Mouse (Mus musculus) limb, embryonic 14.5 days (tissue): ENCODE measurements around the gene Immt. TPM values are rescaled to one million over a fixed set of nuclear protein-coding genes. Genes with fewer than 3 reads are reported as not detected.
A peak's percentile ranks its signal among the peaks of the same experiment; 100 is the strongest.

ENCODE experiments used
- ATAC-seq: fragments of 200-750 bp; cut with Nextera tagmentation; 2 replicates; pipeline ENCODE4 v1.8.0; 2017; ENCODE audit warnings: low read depth, moderate number of reproducible peaks, moderate TSS enrichment; ENCODE audit not compliant: low FRiP score
- DNase-seq: peaks from one replicate; pipeline ENCODE4 v3.0.0-alpha.2; 2015; ENCODE audit warnings: low spot score
- H3K27ac ChIP-seq: fragments of 300-500 bp; sonication (generic); replicated peaks from 2 replicates; pipeline ENCODE4 v1.5.1; 2014; ENCODE audit warnings: low read depth, mild to moderate bottlenecking, low read length, moderate library complexity, mixed read lengths
- H3K27me3 ChIP-seq: fragments of 300-500 bp; sonication (generic); 2 replicates; pipeline ENCODE4 v1.6.1; 2014; ENCODE audit warnings: low read length, mixed read lengths; ENCODE audit not compliant: control insufficient read depth, insufficient read depth
- H3K36me3 ChIP-seq: fragments of 300-500 bp; sonication (generic); 2 replicates; pipeline ENCODE4 v1.6.1; 2014; ENCODE audit warnings: mild to moderate bottlenecking, low read length, moderate library complexity, mixed read lengths; ENCODE audit not compliant: control insufficient read depth, insufficient read depth
- H3K4me1 ChIP-seq: fragments of 300-500 bp; sonication (generic); 2 replicates; pipeline ENCODE4 v1.6.1; 2014; ENCODE audit warnings: antibody characterized with exemption, low read length, mixed read lengths; ENCODE audit not compliant: control insufficient read depth, insufficient read depth
- H3K4me2 ChIP-seq: fragments of 300-500 bp; sonication (generic); replicated peaks from 2 replicates; pipeline ENCODE4 v1.6.1; 2014; ENCODE audit warnings: low read depth, mild to moderate bottlenecking, low read length, moderate library complexity; ENCODE audit not compliant: severe bottlenecking
- H3K4me3 ChIP-seq: fragments of 300-500 bp; sonication (generic); replicated peaks from 2 replicates; pipeline ENCODE4 v1.5.1; 2014; ENCODE audit warnings: low read length
- H3K9ac ChIP-seq: fragments of 300-500 bp; sonication (generic); 2 replicates; pipeline ENCODE4 v1.6.1; 2014; ENCODE audit warnings: mild to moderate bottlenecking, low read depth, low read length, moderate library complexity; ENCODE audit not compliant: severe bottlenecking
- H3K9me3 ChIP-seq: fragments of 300-500 bp; sonication (generic); 2 replicates; pipeline ENCODE4 v1.6.1; 2016; ENCODE audit warnings: low read length; ENCODE audit not compliant: control insufficient read depth
- POLR2A ChIP-seq: fragments of 200-500 bp; IDR thresholded peaks from 2 replicates; pipeline ENCODE4 v1.8.0; 2012; ENCODE audit warnings: inconsistent platforms, mild to moderate bottlenecking, moderate library complexity, borderline replicate concordance; ENCODE audit not compliant: insufficient read depth, insufficient read length; ENCODE audit errors: extremely low read depth
- WGBS: fragments of 180-500 bp; shearing (Covaris S2); extraction: QIAGEN DNeasy Blood & Tissue Kit; methylation state at CpG from one replicate; pipeline ENCODE4 v1.1.7; 2014; 5-methylcytosine and 5-hydroxymethylcytosine counted together
- polyA plus RNA-seq, 2 experiments: library from polyadenylated mRNA; depleted of rRNA in 1 of 2; stranded (reverse) in 1 of 2; unstranded in 1 of 2; fragments of >200 nt; fragmentation: Nextera tagmentation in 1 of 2; extraction: Ambion mirVana in 1 of 2; gene quantifications; 2 replicates each; pipeline versions ENCODE4 v1.2.1 to v1.2.3; 2012 to 2014

Immt gene
- polyA plus RNA-seq, 2 experiments, result 69.8 to 145 TPM

- Histone ChIP-seq H3K27me3 (no peaks in the 10 kb centered on the region), H3K4me2 (no peak overlapping the region), H3K4me1 (no peaks in the 10 kb centered on the region), H3K9ac (no peak overlapping the region), H3K4me3 (no peak overlapping the region), H3K27ac (no peak overlapping the region), H3K9me3 (no peaks in the 10 kb centered on the region), H3K36me3 (peaks cover 21% of the 10 kb centered on the region)
- TF ChIP-seq POLR2A, result no peak
- no peak for DNase-seq
- 94% methylated on average over 9 of the region's 9 CpGs for WGBS
- no peak for ATAC-seq
These were observed 21.2 kb upstream of the Immt start for GRCm38 (mm10) chr6:71809890-71810289.

- no peaks in the 10 kb centered on the region for H3K9me3 ChIP-seq
- H3K9ac ChIP-seq, result no peak overlapping the region
- no peaks in the 10 kb centered on the region for H3K27me3 ChIP-seq
- no peak overlapping the region for H3K27ac ChIP-seq
- no peak overlapping the region for H3K4me2 ChIP-seq
- DNase-seq (no peak), ATAC-seq (no peak)
- no peak overlapping the region for H3K4me3 ChIP-seq
- WGBS, result 95% methylated on average over 2 of the region's 2 CpGs
- no peaks in the 10 kb centered on the region for H3K4me1 ChIP-seq
- TF ChIP-seq POLR2A, result no peak
- peaks cover 49% of the 10 kb centered on the region for H3K36me3 ChIP-seq
These were observed 18.3 kb upstream of the Immt start for GRCm38 (mm10) chr6:71812820-71813219.

DNA sequence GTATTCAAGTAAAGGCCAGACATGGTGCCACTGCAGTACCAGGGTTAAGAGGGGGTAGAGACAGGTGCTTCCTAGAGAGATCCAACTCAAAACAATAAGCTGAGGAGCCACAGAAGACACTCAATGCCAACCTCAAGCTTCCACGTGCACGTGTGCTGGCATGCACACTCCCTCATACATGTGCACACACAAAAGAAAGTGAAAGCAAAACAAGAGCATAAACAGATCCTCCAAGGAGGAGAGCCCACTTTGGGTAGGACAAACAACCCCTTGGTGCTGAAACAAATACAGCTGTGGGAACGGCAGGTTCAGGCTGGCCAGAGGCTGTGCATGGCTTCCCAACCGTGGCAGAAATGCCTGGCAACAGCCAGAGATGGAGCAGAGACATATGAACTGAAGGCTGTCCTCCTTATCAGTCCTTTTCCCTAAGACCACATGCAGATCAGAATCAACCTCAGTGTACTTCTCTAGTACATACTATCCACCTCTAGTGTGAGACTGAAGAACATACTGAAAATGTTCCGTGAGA, 11.3 kb upstream of the Immt start:
- ATAC-seq (no peak), DNase-seq (no peak)
- Histone ChIP-seq H3K36me3 (peaks cover 37% of the 10 kb centered on the region), H3K4me3 (no peak overlapping the region), H3K4me1 (peaks cover 3% of the 10 kb centered on the region), H3K27me3 (no peaks in the 10 kb centered on the region), H3K9me3 (no peaks in the 10 kb centered on the region), H3K27ac (no peak overlapping the region), H3K4me2 (no peak overlapping the region), H3K9ac (no peak overlapping the region)
- no peak for TF ChIP-seq POLR2A
- WGBS, result 93% methylated on average over 5 of the region's 5 CpGs

- DNase-seq (no peak), ATAC-seq (no peak)
- Histone ChIP-seq H3K4me2 (peak overlapping the region; percentile 69), H3K4me3 (peak overlapping the region; percentile 63), H3K9me3 (no peaks in the 10 kb centered on the region), H3K36me3 (peaks cover 6% of the 10 kb centered on the region), H3K27me3 (no peaks in the 10 kb centered on the region), H3K27ac (no peak overlapping the region), H3K9ac (peak overlapping the region; percentile 57), H3K4me1 (peaks cover 3% of the 10 kb centered on the region)
- 1% methylated on average over 7 of the region's 7 CpGs for WGBS
- TF ChIP-seq POLR2A, result no peak
These were observed 8.0 kb upstream of the Immt start for GRCm38 (mm10) chr6:71823085-71823484.

DNA sequence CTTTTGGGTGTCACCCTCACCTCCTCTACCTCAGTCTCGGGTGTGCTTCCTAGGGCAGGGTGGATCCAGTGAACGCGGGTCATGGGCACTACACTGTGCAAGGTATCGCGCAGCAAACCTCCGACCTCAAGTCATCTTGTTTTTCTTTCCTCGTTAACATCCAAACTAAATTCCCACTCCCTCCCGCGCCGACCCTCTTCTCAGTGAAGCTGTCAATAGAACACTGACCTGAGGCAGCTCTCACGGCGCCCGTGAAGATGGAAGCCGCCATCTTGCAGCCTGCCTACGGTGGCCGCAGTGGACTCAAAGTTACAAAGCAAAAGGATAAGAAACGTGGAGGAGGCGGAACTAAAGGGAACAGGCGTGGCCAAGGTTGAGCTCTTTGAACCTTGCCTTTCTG, 7.6 kb upstream of the Immt start:
- TF ChIP-seq POLR2A, result peak; percentile 88; the same call in 1 of the 2 replicates
- Histone ChIP-seq H3K36me3 (peaks cover 2% of the 10 kb centered on the region), H3K27me3 (no peaks in the 10 kb centered on the region), H3K4me2 (peak overlapping the region; percentile 69), H3K9me3 (no peaks in the 10 kb centered on the region), H3K4me3 (peak overlapping the region; percentile 63), H3K4me1 (peaks cover 3% of the 10 kb centered on the region), H3K27ac (no peak overlapping the region), H3K9ac (peak overlapping the region; percentile 57)
- 0% methylated on average over 19 of the region's 19 CpGs for WGBS
- DNase-seq (peak; percentile 91), ATAC-seq (peak; percentile 94)
